Mouse (Mus musculus) cerebellum, postnatal 14 days (tissue): ENCODE data around the gene Dcpp1.

Experiments used
- DNase-seq, 2 experiments: peaks; one replicate each; pipeline ENCODE4 v3.0.0; 2021; ENCODE audit warnings: mixed read lengths in 2 of 2

Gene Dcpp1

GRCm38 (mm10) chr17:23931157-23931556 is 50.5 kb downstream of the Dcpp1 start:
- no peak for DNase-seq
